ENCODE assay signal across 8 mouse cellular contexts in the genomic region with DNA sequence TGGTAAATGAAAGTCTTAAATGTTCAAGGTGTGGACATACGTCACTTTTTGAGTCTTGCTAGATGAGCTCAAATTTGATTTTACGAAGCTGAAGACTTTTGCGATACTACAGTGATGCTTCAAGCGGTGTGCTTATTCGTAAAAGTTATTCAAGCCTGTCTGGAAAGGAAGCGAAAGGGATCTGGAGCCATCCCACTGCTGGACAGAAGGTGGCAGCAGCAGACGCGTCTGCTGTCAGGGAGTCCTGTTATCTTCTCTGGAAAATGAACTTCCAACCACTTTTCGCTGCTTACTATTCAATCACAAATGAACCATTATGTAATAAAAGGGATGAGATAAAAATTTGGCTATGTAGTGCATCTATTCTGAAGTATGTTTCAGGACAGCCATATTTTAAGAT.
DNase-seq lines count a peak whose midpoint lies in the region; ATAC-seq and TF ChIP-seq lines count a peak whose summit lies in the region.

No protein-coding gene starts in this region.

- no peaks in the 10 kb centered on the region for H3K4me1 ChIP-seq in heart, embryonic 11.5 days (ENCODE audit: control insufficient read depth, insufficient read depth, low read length)
- H3K4me1 ChIP-seq in forebrain, embryonic 12.5 days, result no peaks in the 10 kb centered on the region
- H3K4me1 ChIP-seq in liver, embryonic 14.5 days (replicated peaks; ENCODE audit: control insufficient read depth in 2 of 2, insufficient read depth in 2 of 2, low read length in 1 of 2), result no peaks in the 10 kb centered on the region

- intact Hi-C loops in heart, postnatal 36 days (cut with DNase I), result no loop called here

- no peak for ATAC-seq in heart, embryonic 11.5 days (replicated peaks; ENCODE audit: insufficient number of reproducible peaks, low FRiP score, low TSS enrichment)
- peak; percentile 72; the same call in 1 of the 2 replicates for ATAC-seq in forebrain, embryonic 12.5 days (ENCODE audit: low FRiP score)
- ATAC-seq in liver, embryonic 14.5 days (ENCODE audit: insufficient read depth), result no peak

- 32% methylated on average over 9 of the region's 9 CpGs for WGBS in heart, embryonic 11.5 days (ENCODE audit: insufficient replicate concordance)
- 41% methylated on average over 9 of the region's 9 CpGs for WGBS in forebrain, embryonic 12.5 days
- whole genome bisulfite sequencing in liver, embryonic 14.5 days (ENCODE audit: insufficient replicate concordance), result 34% methylated on average over 9 of the region's 9 CpGs

- no peaks in the 10 kb centered on the region for H3K27me3 ChIP-seq in heart, embryonic 11.5 days (ENCODE audit: control insufficient read depth, insufficient read depth, low read length)
- H3K27me3 ChIP-seq in forebrain, embryonic 12.5 days, result no peaks in the 10 kb centered on the region
- H3K27me3 ChIP-seq in liver, embryonic 14.5 days (ENCODE audit: control insufficient read depth, insufficient read depth, low read length), result no peaks in the 10 kb centered on the region

- no peaks in the 10 kb centered on the region for H3K36me3 ChIP-seq in heart, embryonic 11.5 days (ENCODE audit: control insufficient read depth, insufficient read depth, low read length)
- no peaks in the 10 kb centered on the region for H3K36me3 ChIP-seq in forebrain, embryonic 12.5 days (replicated peaks)
- H3K36me3 ChIP-seq in liver, embryonic 14.5 days (replicated peaks; ENCODE audit: control insufficient read depth, insufficient read depth, low read depth), result no peaks in the 10 kb centered on the region

- DNase-seq in heart, postnatal 36 days, result peak; percentile 3 to 7
- peak; percentile 26 to 56 for DNase-seq in adrenal gland, postnatal 36 days
- DNase-seq in kidney, postnatal 14 days, result peak; percentile 41
- DNase-seq in liver, embryonic 14.5 days (ENCODE audit: low read depth in 3 of 3, low spot score in 3 of 3), result no peak
- DNase-seq in right cerebral cortex, adult 18-20 months, result peak; percentile 83
- no peak for DNase-seq in gastrocnemius, adult 18-20 months (ENCODE audit: low spot score)

- H3K4me2 ChIP-seq in heart, embryonic 11.5 days, result no peak overlapping the region
- no peak overlapping the region for H3K4me2 ChIP-seq in forebrain, embryonic 12.5 days
- H3K4me2 ChIP-seq in liver, embryonic 14.5 days (ENCODE audit: low read depth), result no peak overlapping the region

- H3K4me3 ChIP-seq in heart, embryonic 11.5 days (ENCODE audit: low read depth, low read length), result no peak overlapping the region
- no peak overlapping the region for H3K4me3 ChIP-seq in forebrain, embryonic 12.5 days (replicated peaks)
- no peak overlapping the region for H3K4me3 ChIP-seq in liver, embryonic 14.5 days (ENCODE audit: insufficient read depth in 1 of 2, low read depth in 2 of 2, low read length in 2 of 2)

- no peak for TF ChIP-seq EP300 in liver, embryonic 14.5 days (IDR thresholded peaks at IDR 0.05; ENCODE audit: low read depth)

- H3K9me3 ChIP-seq in heart, embryonic 11.5 days (replicated peaks; ENCODE audit: control insufficient read depth, low read length), result no peaks in the 10 kb centered on the region
- H3K9me3 ChIP-seq in forebrain, embryonic 12.5 days, result no peaks in the 10 kb centered on the region
- no peaks in the 10 kb centered on the region for H3K9me3 ChIP-seq in liver, embryonic 14.5 days (ENCODE audit: control insufficient read depth, low read length)

- H3K9ac ChIP-seq in heart, embryonic 11.5 days (ENCODE audit: low read depth, low read length), result no peak overlapping the region
- H3K9ac ChIP-seq in forebrain, embryonic 12.5 days, result no peak overlapping the region
- H3K9ac ChIP-seq in liver, embryonic 14.5 days (replicated peaks), result no peak overlapping the region

- H3K27ac ChIP-seq in heart, embryonic 11.5 days (ENCODE audit: low read depth, low read length), result no peak overlapping the region
- H3K27ac ChIP-seq in forebrain, embryonic 12.5 days, result no peak overlapping the region
- no peak overlapping the region for H3K27ac ChIP-seq in liver, embryonic 14.5 days

- peak; percentile 52 for TF ChIP-seq CTCF in liver, embryonic 14.5 days (IDR thresholded peaks at IDR 0.05; ENCODE audit: low read depth)

Comparison
In these comparisons a context has a peak if more than half of its experiments do, and no peak if none do; other contexts are left out.
1. DNase-seq: peak in heart, postnatal 36 days (2 of 2), adrenal gland, postnatal 36 days (2 of 2), kidney, postnatal 14 days (single experiment) and right cerebral cortex, adult 18-20 months (single experiment); none in liver, embryonic 14.5 days (0 of 3) and gastrocnemius, adult 18-20 months (single experiment).